Mouse (Mus musculus) kidney, adult 2 months (tissue): ENCODE results near the gene Poldip3. TPM values are rescaled to one million over a fixed set of nuclear protein-coding genes. Genes with fewer than 3 reads are reported as not detected.

ENCODE experiments used
- DNase-seq: peaks from one replicate; pipeline ENCODE4 v3.0.0; 2021
- H3K27ac ChIP-seq: fragments of 200-500 bp; 2 replicates; pipeline ENCODE4 v1.5.1; 2012; ENCODE audit warnings: low read depth, low read length, control low read depth, inconsistent platforms; ENCODE audit not compliant: insufficient read depth
- H3K27me3 ChIP-seq: fragments of 200-500 bp; replicated peaks from 2 replicates; pipeline ENCODE4 v1.6.1; 2012; ENCODE audit warnings: mild to moderate bottlenecking, moderate library complexity, low read length, inconsistent platforms; ENCODE audit not compliant: control insufficient read depth, insufficient read depth
- H3K36me3 ChIP-seq: fragments of 200-500 bp; 2 replicates; pipeline ENCODE4 v1.6.1; 2012; ENCODE audit warnings: mild to moderate bottlenecking, moderate library complexity, low read length, inconsistent platforms; ENCODE audit not compliant: control insufficient read depth, insufficient read depth
- H3K4me1 ChIP-seq: fragments of 200-500 bp; 2 replicates; pipeline ENCODE4 v1.6.1; 2011; ENCODE audit warnings: low read length; ENCODE audit not compliant: control insufficient read depth, insufficient read depth
- H3K4me3 ChIP-seq: fragments of 200-500 bp; 2 replicates; pipeline ENCODE4 v1.5.1; 2011; ENCODE audit warnings: mild to moderate bottlenecking, low read depth, low read length, control low read depth; ENCODE audit not compliant: insufficient read depth
- CTCF ChIP-seq: fragments of 200-500 bp; conservative IDR thresholded peaks from 2 replicates; pipeline ENCODE4 v1.5.1; 2011; ENCODE audit warnings: low read depth, mild to moderate bottlenecking, control low read depth, low read length, moderate library complexity, mixed read lengths; ENCODE audit not compliant: insufficient read depth, insufficient read length
- POLR2A ChIP-seq: fragments of 200-500 bp; IDR thresholded peaks from one replicate; pipeline ENCODE4 v1.6.1; 2011; ENCODE audit warnings: low read depth, low read length, control low read depth
- WGBS: fragments of 180-500 bp; shearing (Covaris S2); methylation state at CpG from one replicate; pipeline ENCODE4 v1.1.7; 2018; 5-methylcytosine and 5-hydroxymethylcytosine counted together
- polyA plus RNA-seq: library from polyadenylated mRNA; depleted of rRNA; stranded (reverse); fragments of >200 nt; gene quantifications from 2 replicates; pipeline ENCODE4 v1.2.3, GENCODE M21; 2012

Gene Poldip3
- polyA plus RNA-seq, 1 experiment = 47.2 TPM

DNA sequence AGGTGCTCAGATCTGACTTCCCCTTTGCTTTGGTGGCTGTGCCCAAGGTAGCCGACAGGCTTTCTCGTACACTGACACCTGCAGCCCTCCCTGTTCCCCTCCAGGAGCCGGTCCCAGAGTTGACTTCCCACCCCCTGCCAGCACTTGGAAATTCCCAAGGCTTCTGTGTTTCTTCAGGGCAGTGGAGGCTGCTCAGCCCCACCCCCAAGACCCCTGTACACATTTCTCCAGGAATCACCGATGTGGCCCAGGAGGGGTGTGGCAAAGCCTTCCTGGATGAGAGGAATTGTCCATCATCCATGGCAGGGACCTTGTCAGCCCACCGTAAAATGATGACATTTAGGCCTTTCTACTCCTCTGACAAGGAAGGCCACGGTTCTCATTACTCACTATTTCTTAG is 37.9 kb downstream of the Poldip3 start:
- no peak for DNase-seq
- no peak overlapping the region for H3K27ac ChIP-seq
- TF ChIP-seq POLR2A = no peak
- TF ChIP-seq CTCF = no peak
- no peaks in the 10 kb centered on the region for H3K27me3 ChIP-seq
- no peaks in the 10 kb centered on the region for H3K36me3 ChIP-seq
- WGBS = 69% methylated on average over 6 of the region's 6 CpGs
- no peaks in the 10 kb centered on the region for H3K4me1 ChIP-seq
- H3K4me3 ChIP-seq = no peak overlapping the region

- no peak overlapping the region for H3K27ac ChIP-seq
- no peak overlapping the region for H3K4me3 ChIP-seq
- no peak for DNase-seq
- no peak for TF ChIP-seq CTCF
- no peak for TF ChIP-seq POLR2A
- no peaks in the 10 kb centered on the region for H3K4me1 ChIP-seq
- no peaks in the 10 kb centered on the region for H3K36me3 ChIP-seq
- WGBS = 75% methylated on average over 6 of the region's 6 CpGs
- H3K27me3 ChIP-seq = no peaks in the 10 kb centered on the region
Observed at GRCm38 (mm10) chr15:83107814-83108213, 41.4 kb downstream of the Poldip3 start.

GRCm38 (mm10) chr15:83106426-83106825 is 42.8 kb downstream of the Poldip3 start:
- H3K4me1 ChIP-seq = no peaks in the 10 kb centered on the region
- no peak overlapping the region for H3K4me3 ChIP-seq
- no peaks in the 10 kb centered on the region for H3K36me3 ChIP-seq
- no peak for DNase-seq
- H3K27ac ChIP-seq = no peak overlapping the region
- WGBS = 75% methylated on average over 6 of the region's 6 CpGs
- no peaks in the 10 kb centered on the region for H3K27me3 ChIP-seq
- TF ChIP-seq POLR2A (no peak), CTCF (no peak)

GRCm38 (mm10) chr15:83103111-83103510 is 46.1 kb downstream of the Poldip3 start:
- Histone ChIP-seq H3K36me3 (no peaks in the 10 kb centered on the region), H3K27ac (no peak overlapping the region), H3K4me1 (no peaks in the 10 kb centered on the region), H3K27me3 (no peaks in the 10 kb centered on the region), H3K4me3 (no peak overlapping the region)
- DNase-seq = no peak
- TF ChIP-seq POLR2A (no peak), CTCF (no peak)
- WGBS = 19% methylated on average over 1 of the region's 1 CpGs

- H3K4me1 ChIP-seq = no peaks in the 10 kb centered on the region
- no peaks in the 10 kb centered on the region for H3K27me3 ChIP-seq
- H3K27ac ChIP-seq = peak overlapping the region; percentile 77
- under 1% methylated on average over 8 of the region's 8 CpGs for WGBS
- H3K36me3 ChIP-seq = no peaks in the 10 kb centered on the region
- no peak for TF ChIP-seq POLR2A
- no peak for TF ChIP-seq CTCF
- no peak for DNase-seq
- peak overlapping the region; percentile 84 for H3K4me3 ChIP-seq
Observed at GRCm38 (mm10) chr15:83100332-83100662, 48.9 kb downstream of the Poldip3 start.

GRCm38 (mm10) chr15:83099533-83100331 is 49.5 kb downstream of the Poldip3 start:
- WGBS = 4% methylated on average over 31 of the region's 31 CpGs
- DNase-seq = peak; percentile 97
- Histone ChIP-seq H3K4me3 (peak overlapping the region; percentile 84), H3K36me3 (no peaks in the 10 kb centered on the region), H3K27ac (peak overlapping the region; percentile 77), H3K4me1 (no peaks in the 10 kb centered on the region), H3K27me3 (no peaks in the 10 kb centered on the region)
- TF ChIP-seq POLR2A (peak; percentile 85), CTCF (no peak)

- DNase-seq = no peak
- Histone ChIP-seq H3K27me3 (no peaks in the 10 kb centered on the region), H3K4me1 (no peaks in the 10 kb centered on the region), H3K4me3 (no peak overlapping the region), H3K36me3 (no peaks in the 10 kb centered on the region), H3K27ac (no peak overlapping the region)
- TF ChIP-seq POLR2A = no peak
- TF ChIP-seq CTCF = peak; percentile 63
- WGBS = 46% methylated on average over 2 of the region's 2 CpGs
Observed at GRCm38 (mm10) chr15:83095950-83096349, 53.2 kb downstream of the Poldip3 start.
